Mouse (Mus musculus): ENCODE measurements around the gene Plekha7.

- TF ChIP-seq CTCF (IDR thresholded peaks at IDR 0.05; ENCODE audit: borderline replicate concordance, insufficient read depth, low read depth, low read length) (no peak), POLR2A (IDR thresholded peaks at IDR 0.05; ENCODE audit: borderline replicate concordance, insufficient read depth, low read length) (no peak)
These were observed 52.5 kb downstream of the Plekha7 start for GRCm38 (mm10) chr7:116255664-116256063.
